Mouse (Mus musculus) erythroblast, embryonic 14.5 days (primary cell): ENCODE data around the gene 2010111I01Rik. TPM values are rescaled to one million over a fixed set of nuclear protein-coding genes. Genes with fewer than 3 reads are reported as not detected.

Source experiments
- H3K27me3 ChIP-seq: 2 replicates; pipeline ENCODE4 v1.6.1; 2012; ENCODE audit warnings: inconsistent platforms; ENCODE audit not compliant: control insufficient read depth
- H3K36me3 ChIP-seq: 2 replicates; pipeline ENCODE4 v1.6.1; 2012; ENCODE audit warnings: mild to moderate bottlenecking, inconsistent platforms; ENCODE audit not compliant: control insufficient read depth
- H3K4me1 ChIP-seq: 2 replicates; pipeline ENCODE4 v1.6.1; 2012; ENCODE audit warnings: inconsistent platforms; ENCODE audit not compliant: control insufficient read depth
- H3K4me3 ChIP-seq: replicated peaks from 2 replicates; pipeline ENCODE3; 2012; ENCODE audit warnings: moderate library complexity, mild to moderate bottlenecking, inconsistent platforms
- H3K9me3 ChIP-seq: 2 replicates; pipeline ENCODE4 v1.6.1; 2012; ENCODE audit warnings: low read length, inconsistent platforms, mixed read lengths; ENCODE audit not compliant: control insufficient read depth
- GATA1 ChIP-seq: IDR thresholded peaks from 2 replicates; pipeline ENCODE4 v1.6.1; 2012; ENCODE audit warnings: low read length, inconsistent platforms, mixed read lengths
- TAL1 ChIP-seq: IDR thresholded peaks from 3 replicates; pipeline ENCODE4 v1.6.1; 2012; ENCODE audit warnings: low read length, inconsistent platforms, mixed read lengths
- polyA plus RNA-seq: library from polyadenylated mRNA; stranded (reverse); fragments of >175 nt; gene quantifications from 2 replicates; pipeline ENCODE4 v1.2.3, GENCODE M21; 2012

2010111I01Rik gene
- polyA plus RNA-seq, 1 experiment: 2.2 TPM

- no peaks in the 10 kb centered on the region for H3K36me3 ChIP-seq
- no peaks in the 10 kb centered on the region for H3K27me3 ChIP-seq
- TF ChIP-seq GATA1 (no peak), TAL1 (no peak)
- no peaks in the 10 kb centered on the region for H3K9me3 ChIP-seq
- H3K4me3 ChIP-seq: no peak overlapping the region
- H3K4me1 ChIP-seq: no peaks in the 10 kb centered on the region
These were observed 147.4 kb downstream of the 2010111I01Rik start for GRCm38 (mm10) chr13:63112043-63112597.

GRCm38 (mm10) chr13:63112598-63113372 is 148.1 kb downstream of the 2010111I01Rik start:
- no peaks in the 10 kb centered on the region for H3K4me1 ChIP-seq
- TF ChIP-seq GATA1 (no peak), TAL1 (no peak)
- no peak overlapping the region for H3K4me3 ChIP-seq
- H3K9me3 ChIP-seq: no peaks in the 10 kb centered on the region
- no peaks in the 10 kb centered on the region for H3K36me3 ChIP-seq
- no peaks in the 10 kb centered on the region for H3K27me3 ChIP-seq

- H3K36me3 ChIP-seq: no peaks in the 10 kb centered on the region
- TF ChIP-seq GATA1 (no peak), TAL1 (no peak)
- H3K4me3 ChIP-seq: no peak overlapping the region
- no peaks in the 10 kb centered on the region for H3K9me3 ChIP-seq
- H3K27me3 ChIP-seq: no peaks in the 10 kb centered on the region
- H3K4me1 ChIP-seq: no peaks in the 10 kb centered on the region
These were observed 149.2 kb downstream of the 2010111I01Rik start for GRCm38 (mm10) chr13:63113881-63114301.

GRCm38 (mm10) chr13:63115187-63115784 is 150.6 kb downstream of the 2010111I01Rik start:
- Histone ChIP-seq H3K27me3 (no peaks in the 10 kb centered on the region), H3K4me1 (no peaks in the 10 kb centered on the region), H3K36me3 (no peaks in the 10 kb centered on the region), H3K9me3 (no peaks in the 10 kb centered on the region), H3K4me3 (no peak overlapping the region)
- TF ChIP-seq TAL1 (no peak), GATA1 (no peak)

- TF ChIP-seq TAL1: no peak
- no peak for TF ChIP-seq GATA1
- Histone ChIP-seq H3K9me3 (no peaks in the 10 kb centered on the region), H3K36me3 (no peaks in the 10 kb centered on the region), H3K27me3 (no peaks in the 10 kb centered on the region), H3K4me3 (no peak overlapping the region), H3K4me1 (no peaks in the 10 kb centered on the region)
These were observed 152.9 kb downstream of the 2010111I01Rik start for GRCm38 (mm10) chr13:63117495-63118184.

GRCm38 (mm10) chr13:63118682-63119081 is 154.0 kb downstream of the 2010111I01Rik start:
- no peaks in the 10 kb centered on the region for H3K4me1 ChIP-seq
- H3K27me3 ChIP-seq: no peaks in the 10 kb centered on the region
- no peaks in the 10 kb centered on the region for H3K36me3 ChIP-seq
- TF ChIP-seq GATA1: no peak
- TF ChIP-seq TAL1: no peak
- H3K9me3 ChIP-seq: no peaks in the 10 kb centered on the region
- H3K4me3 ChIP-seq: no peak overlapping the region

- no peaks in the 10 kb centered on the region for H3K36me3 ChIP-seq
These were observed 155.6 kb downstream of the 2010111I01Rik start for GRCm38 (mm10) chr13:63120296-63120695.

GRCm38 (mm10) chr13:63121747-63122146 is 157.1 kb downstream of the 2010111I01Rik start:
- no peak for TF ChIP-seq GATA1
- TF ChIP-seq TAL1: no peak
- Histone ChIP-seq H3K4me1 (no peaks in the 10 kb centered on the region), H3K9me3 (no peaks in the 10 kb centered on the region), H3K27me3 (no peaks in the 10 kb centered on the region), H3K4me3 (no peak overlapping the region), H3K36me3 (no peaks in the 10 kb centered on the region)

More at GRCm38 (mm10) chr13:63120296-63120695, 155.6 kb downstream of the 2010111I01Rik start:
- Histone ChIP-seq H3K4me1 (no peaks in the 10 kb centered on the region), H3K4me3 (no peak overlapping the region), H3K9me3 (no peaks in the 10 kb centered on the region), H3K27me3 (no peaks in the 10 kb centered on the region)
- TF ChIP-seq TAL1: no peak
- TF ChIP-seq GATA1: no peak

- H3K4me3 ChIP-seq: no peak overlapping the region
- TF ChIP-seq TAL1: no peak
- TF ChIP-seq GATA1: no peak
- no peaks in the 10 kb centered on the region for H3K4me1 ChIP-seq
- peaks cover 5% of the 10 kb centered on the region; the same call in 1 of the 2 replicates for H3K9me3 ChIP-seq
- H3K27me3 ChIP-seq: no peaks in the 10 kb centered on the region
- H3K36me3 ChIP-seq: no peaks in the 10 kb centered on the region
These were observed 161.5 kb downstream of the 2010111I01Rik start for GRCm38 (mm10) chr13:63126206-63126605.
